Mouse (Mus musculus): Measurements from ENCODE around the gene Abcb4.

- TF ChIP-seq POLR2AphosphoS5 (IDR thresholded peaks at IDR 0.05; ENCODE audit: borderline replicate concordance, low read depth, low read length) (no peak), POLR2A (IDR thresholded peaks at IDR 0.05; ENCODE audit: control insufficient read depth in 1 of 2, insufficient read depth in 1 of 2, low read depth in 1 of 2, low read length in 2 of 2, poor library complexity in 1 of 2) (no peak), CTCF (IDR thresholded peaks at IDR 0.05 in 2 of 3, conservative IDR thresholded peaks at IDR 0.05 in 1 of 3; ENCODE audit: control insufficient read depth in 1 of 3, insufficient read depth in 1 of 3, low read depth in 2 of 3, low read length in 3 of 3, poor library complexity in 1 of 3, severe bottlenecking in 1 of 3) (no peak), CHD1 (IDR thresholded peaks at IDR 0.05; ENCODE audit: low read depth, low read length) (no peak), TAL1 (IDR thresholded peaks at IDR 0.05; ENCODE audit: low read length) (no peak), EP300 (IDR thresholded peaks at IDR 0.05; ENCODE audit: low read depth in 1 of 2, low read length in 2 of 2) (no peak), SMC3 (IDR thresholded peaks at IDR 0.05; ENCODE audit: low read depth, low read length) (no peak), E2F4 (IDR thresholded peaks at IDR 0.05; ENCODE audit: borderline replicate concordance, low read depth, low read length) (no peak), ZNF384 (IDR thresholded peaks at IDR 0.05; ENCODE audit: low read depth, low read length) (no peak), USF1 (IDR thresholded peaks at IDR 0.05; ENCODE audit: low read depth, low read length) (no peak)
Observed at GRCm38 (mm10) chr5:8985470-8985869, 92.0 kb downstream of the Abcb4 start.

Measured in MEL (cell line).